Mouse (Mus musculus) heart, embryonic 15.5 days (tissue): Measurements from ENCODE around the gene Rpl6. TPM values are rescaled to one million over a fixed set of nuclear protein-coding genes. Genes with fewer than 3 reads are reported as not detected.
A peak's percentile ranks its signal among the peaks of the same experiment; 100 is the strongest.
"Not testable (repeated sequence)": the region's sequence is repeated elsewhere in the genome, so short reads cannot be mapped to it uniquely, and the experiment has no call there.

Experiments
- ATAC-seq: fragments of 200-750 bp; cut with Nextera tagmentation; replicated peaks from 2 replicates; pipeline ENCODE4 v1.8.0; 2017; ENCODE audit warnings: low read depth, moderate TSS enrichment; ENCODE audit not compliant: insufficient number of reproducible peaks, insufficient read depth, low FRiP score
- H3K27ac ChIP-seq: fragments of 300-500 bp; sonication (generic); 2 replicates; pipeline ENCODE4 v1.5.1; 2015; ENCODE audit warnings: mild to moderate bottlenecking, inconsistent platforms
- H3K27me3 ChIP-seq: fragments of 300-500 bp; sonication (generic); 2 replicates; pipeline ENCODE4 v1.6.1; 2015; ENCODE audit warnings: inconsistent platforms
- H3K36me3 ChIP-seq: fragments of 300-500 bp; sonication (generic); 2 replicates; pipeline ENCODE4 v1.6.1; 2015; ENCODE audit warnings: mild to moderate bottlenecking, inconsistent platforms
- H3K4me1 ChIP-seq: fragments of 300-500 bp; sonication (generic); replicated peaks from 2 replicates; pipeline ENCODE4 v1.6.1; 2015; ENCODE audit warnings: inconsistent platforms
- H3K4me2 ChIP-seq: fragments of 300-500 bp; sonication (generic); 2 replicates; pipeline ENCODE4 v1.6.1; 2015; ENCODE audit warnings: inconsistent platforms, mild to moderate bottlenecking, moderate library complexity
- H3K4me3 ChIP-seq: fragments of 300-500 bp; sonication (generic); 2 replicates; pipeline ENCODE4 v1.5.1; 2015; ENCODE audit warnings: mild to moderate bottlenecking, inconsistent platforms
- H3K9ac ChIP-seq: fragments of 300-500 bp; sonication (generic); 2 replicates; pipeline ENCODE4 v1.6.1; 2015; ENCODE audit warnings: mild to moderate bottlenecking, inconsistent platforms
- H3K9me3 ChIP-seq: fragments of 300-500 bp; sonication (generic); replicated peaks from 2 replicates; pipeline ENCODE4 v1.6.1; 2016; ENCODE audit warnings: inconsistent platforms
- WGBS: fragments of 180-500 bp; shearing (Covaris S2); methylation state at CpG from one replicate; pipeline ENCODE4 v1.1.7; 2015; ENCODE audit warnings: mixed read lengths; 5-methylcytosine and 5-hydroxymethylcytosine counted together
- polyA plus RNA-seq: library from polyadenylated mRNA; unstranded; fragments of >200 nt; fragmentation: Nextera tagmentation; extraction: Ambion mirVana; gene quantifications from 2 replicates; pipeline ENCODE4 v1.2.1, GENCODE M21; 2015

The Rpl6 gene
- polyA plus RNA-seq, 1 experiment from 2014 or later: 339 TPM

DNA sequence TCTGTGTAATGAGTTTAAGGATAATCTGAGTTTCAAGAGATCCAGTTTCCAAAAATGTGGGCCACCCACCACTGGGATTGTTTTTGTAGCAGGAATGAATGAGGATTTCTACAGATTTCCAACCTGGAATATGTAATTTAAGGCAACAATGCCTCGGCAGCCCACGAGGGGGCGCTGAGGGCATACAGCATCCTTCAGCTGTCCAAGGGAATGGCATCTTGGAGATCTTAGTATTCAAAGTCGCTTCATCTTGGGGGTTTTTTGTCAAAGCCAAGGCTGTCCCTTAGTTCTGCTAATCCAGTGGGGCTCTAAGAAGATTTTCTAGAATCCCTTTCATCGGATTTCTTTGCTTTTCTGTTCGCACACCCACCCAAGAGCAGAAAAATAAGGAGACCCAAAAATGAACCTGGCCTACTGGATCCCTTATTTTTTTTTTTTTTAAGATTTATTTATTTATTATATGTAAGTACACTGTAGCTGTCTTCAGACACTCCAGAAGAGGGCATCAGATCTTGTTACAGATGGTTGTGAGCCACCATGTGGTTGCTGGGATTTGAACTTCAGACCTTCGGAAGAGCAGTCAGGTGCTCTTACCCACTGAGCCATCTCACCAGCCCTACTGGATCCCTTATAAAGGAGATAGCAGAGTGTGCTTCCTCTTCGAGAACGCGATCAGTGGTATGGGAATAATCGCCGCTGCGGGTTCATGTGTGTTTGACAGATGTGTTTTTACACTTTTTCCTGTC lies 11.3 kb downstream of the Rpl6 start:
- no peak overlapping the region for H3K4me2 ChIP-seq
- no peak for ATAC-seq
- 0 out of 2 replicates have a peak, but pooled peaks cover 2% of the 10 kb centered on the region for H3K4me1 ChIP-seq
- 44% methylated on average over 13 of the region's 13 CpGs for WGBS
- H3K36me3 ChIP-seq: peaks cover 22% of the 10 kb centered on the region
- no peak overlapping the region for H3K4me3 ChIP-seq
- no peak overlapping the region for H3K27ac ChIP-seq
- H3K9me3 ChIP-seq: no peaks in the 10 kb centered on the region
- no peak overlapping the region for H3K9ac ChIP-seq
- H3K27me3 ChIP-seq: no peaks in the 10 kb centered on the region

DNA sequence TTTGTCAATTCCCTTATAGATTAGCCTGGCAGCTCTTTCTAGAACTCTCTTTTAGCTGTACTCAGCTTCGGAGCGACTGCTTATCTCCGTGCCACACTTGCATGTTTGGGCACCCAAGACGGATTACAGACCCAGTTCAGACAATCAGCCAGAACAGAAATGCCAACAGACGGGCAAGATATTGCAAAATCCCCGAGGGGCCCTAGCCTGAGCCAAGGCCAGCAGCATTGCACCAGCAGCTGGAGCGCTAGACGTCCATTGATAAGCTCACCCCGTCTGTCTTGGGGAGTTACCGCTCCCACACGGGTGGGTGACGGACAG lies 11.8 kb downstream of the Rpl6 start:
- ATAC-seq: no peak
- Histone ChIP-seq H3K9me3 (no peaks in the 10 kb centered on the region), H3K36me3 (peaks cover 18% of the 10 kb centered on the region), H3K9ac (0 out of 2 replicates have a peak overlapping the region, but pooled peaks have one; percentile 16), H3K27ac (no peak overlapping the region), H3K4me3 (no peak overlapping the region), H3K4me1 (peaks cover 3% of the 10 kb centered on the region), H3K4me2 (no peak overlapping the region), H3K27me3 (no peaks in the 10 kb centered on the region)
- 47% methylated on average over 12 of the region's 12 CpGs for WGBS

DNA sequence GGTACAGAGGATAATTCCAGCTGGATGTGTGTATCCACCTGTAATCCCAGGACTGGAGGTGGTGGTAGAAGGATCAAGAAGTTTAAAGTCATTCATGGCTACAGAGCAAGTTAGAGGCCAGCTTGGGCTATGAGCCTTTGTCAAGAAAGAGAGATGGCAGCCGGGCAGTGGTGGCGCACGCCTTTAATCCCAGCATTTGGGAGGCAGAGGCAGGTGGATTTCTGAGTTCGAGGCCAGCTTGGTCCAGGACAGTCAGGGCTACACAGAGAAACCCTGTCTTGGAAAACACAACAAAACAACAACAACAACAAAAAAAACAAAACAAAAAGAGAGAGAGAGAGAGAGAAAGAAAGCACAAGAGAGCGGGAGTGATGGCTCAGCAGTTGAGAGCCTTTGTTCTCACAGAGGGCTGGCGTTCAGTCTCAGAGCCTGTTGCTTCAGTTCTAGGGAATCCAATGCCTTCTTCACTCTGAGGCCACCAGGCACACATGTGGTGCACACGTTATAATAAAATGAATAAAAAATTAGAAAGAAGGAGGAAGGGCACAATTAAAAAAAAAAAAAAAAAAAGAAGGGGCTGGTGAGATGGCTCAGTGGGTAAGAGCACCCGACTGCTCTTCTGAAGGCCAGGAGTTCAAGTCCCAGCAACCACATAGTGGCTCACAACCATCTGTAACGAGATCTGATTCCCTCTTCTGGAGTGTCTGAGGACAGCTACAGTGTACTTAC lies 12.5 kb downstream of the Rpl6 start:
- not testable (repeated sequence) for H3K9me3 ChIP-seq, ATAC-seq, H3K4me1 ChIP-seq, H3K27me3 ChIP-seq, H3K4me2 ChIP-seq, H3K9ac ChIP-seq, H3K4me3 ChIP-seq, H3K27ac ChIP-seq
- 86% methylated on average over 9 of the region's 9 CpGs for WGBS
- peaks cover 13% of the 10 kb centered on the region for H3K36me3 ChIP-seq

DNA sequence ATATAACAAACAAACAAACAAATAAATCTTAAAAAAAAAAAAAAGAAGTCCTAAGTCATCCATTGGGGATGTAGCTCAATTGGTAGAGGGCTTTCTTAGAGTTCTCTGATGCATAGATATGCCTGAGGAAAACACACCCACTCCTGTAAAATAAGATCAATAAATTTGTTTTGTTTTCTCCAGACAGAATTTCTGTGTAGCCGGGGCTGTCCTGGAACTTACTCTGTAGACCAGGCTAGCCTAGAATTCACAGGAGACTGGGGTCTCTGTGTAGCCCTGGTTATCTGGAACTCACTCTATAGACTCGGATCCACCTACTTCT lies 13.0 kb downstream of the Rpl6 start:
- Histone ChIP-seq H3K4me3 (no peak overlapping the region), H3K27ac (no peak overlapping the region), H3K4me2 (no peak overlapping the region), H3K36me3 (peaks cover 8% of the 10 kb centered on the region), H3K4me1 (peaks cover 11% of the 10 kb centered on the region), H3K9me3 (no peaks in the 10 kb centered on the region), H3K9ac (no peak overlapping the region), H3K27me3 (no peaks in the 10 kb centered on the region)
- WGBS: 83% methylated on average over 2 of the region's 2 CpGs
- no peak for ATAC-seq

DNA sequence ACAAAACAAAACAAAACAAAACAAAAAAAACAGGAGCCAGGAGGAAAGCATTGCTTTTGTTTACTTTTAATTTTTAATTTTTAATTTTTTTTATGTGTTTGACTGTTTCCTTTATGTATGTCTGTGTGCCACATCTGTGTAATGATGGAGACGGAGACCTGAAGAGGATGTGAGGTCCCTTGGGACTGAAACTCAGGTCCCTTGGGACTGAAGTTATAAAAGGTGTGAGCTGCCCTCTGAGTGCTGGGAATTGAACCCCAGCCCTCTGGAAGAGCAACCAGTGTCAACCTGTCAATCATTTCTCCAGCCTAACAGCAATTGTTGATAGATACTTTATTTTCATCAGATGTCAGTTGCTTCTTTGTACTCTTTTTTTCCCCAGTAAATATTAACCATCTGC lies 14.9 kb downstream of the Rpl6 start:
- no peaks in the 10 kb centered on the region for H3K27me3 ChIP-seq
- whole genome bisulfite sequencing: 83% methylated on average over 1 of the region's 1 CpGs

DNA sequence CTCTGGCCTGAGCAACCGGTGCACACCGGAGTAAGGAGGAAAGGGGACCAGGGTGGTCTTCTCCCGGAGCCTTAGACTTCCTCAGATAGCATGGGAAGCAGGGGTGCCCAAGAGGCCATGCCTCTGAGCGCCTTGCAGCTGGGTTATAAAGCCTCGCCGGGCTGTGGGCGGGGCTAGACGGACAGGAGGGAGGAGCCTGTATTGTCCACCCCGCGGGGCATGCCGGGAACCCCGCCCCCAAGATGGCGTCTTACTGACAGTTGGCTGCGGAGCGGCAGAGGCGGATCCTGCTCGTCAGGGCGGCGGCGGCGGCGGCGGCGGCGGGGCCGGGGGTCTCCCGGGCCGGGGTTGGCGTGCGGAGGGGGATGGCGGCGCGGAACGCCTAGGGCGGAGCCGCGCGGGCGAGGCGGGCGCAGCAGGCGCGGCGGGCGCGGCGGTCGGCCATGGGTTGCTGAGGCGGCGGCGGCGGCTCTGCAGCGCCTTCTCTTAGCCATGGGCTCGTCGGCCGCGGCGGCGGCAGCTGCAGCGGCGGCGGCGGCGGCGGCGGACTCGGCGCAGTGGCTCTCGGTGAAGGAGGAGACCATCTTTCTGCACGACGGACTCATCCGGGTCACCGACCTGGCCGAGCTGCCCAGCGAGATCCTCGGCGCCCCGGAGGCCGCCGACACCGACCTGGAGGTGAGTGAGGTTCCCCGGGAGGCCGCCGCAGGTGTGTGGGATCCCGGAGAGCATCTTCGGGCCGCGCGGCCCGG lies 15.9 kb downstream of the Rpl6 start, which contains the start of gene Hectd4:
Hectd4 (plus strand) TSS at position 240 of the 752 bp plus-strand sequence.
- Histone ChIP-seq H3K27me3 (no peaks in the 10 kb centered on the region), H3K9me3 (no peaks in the 10 kb centered on the region), H3K4me3 (peak within 1 kb of the TSS; percentile 92), H3K4me2 (peak within 1 kb of the TSS; percentile 78), H3K27ac (peak within 1 kb of the TSS; percentile 87), H3K4me1 (peaks cover 11% of the 10 kb centered on the region), H3K9ac (peak within 1 kb of the TSS; percentile 92), H3K36me3 (no peaks in the 10 kb centered on the region)
- peak; percentile 91 for ATAC-seq
- WGBS: under 1% methylated on average over 68 of the region's 90 CpGs

More for the DNA sequence above, 14.9 kb downstream of the Rpl6 start:
- Histone ChIP-seq H3K9me3 (no peaks in the 10 kb centered on the region), H3K4me1 (peaks cover 11% of the 10 kb centered on the region), H3K27ac (no peak overlapping the region), H3K4me3 (no peak overlapping the region), H3K9ac (no peak overlapping the region), H3K4me2 (no peak overlapping the region), H3K36me3 (no peaks in the 10 kb centered on the region)
- ATAC-seq: no peak

DNA sequence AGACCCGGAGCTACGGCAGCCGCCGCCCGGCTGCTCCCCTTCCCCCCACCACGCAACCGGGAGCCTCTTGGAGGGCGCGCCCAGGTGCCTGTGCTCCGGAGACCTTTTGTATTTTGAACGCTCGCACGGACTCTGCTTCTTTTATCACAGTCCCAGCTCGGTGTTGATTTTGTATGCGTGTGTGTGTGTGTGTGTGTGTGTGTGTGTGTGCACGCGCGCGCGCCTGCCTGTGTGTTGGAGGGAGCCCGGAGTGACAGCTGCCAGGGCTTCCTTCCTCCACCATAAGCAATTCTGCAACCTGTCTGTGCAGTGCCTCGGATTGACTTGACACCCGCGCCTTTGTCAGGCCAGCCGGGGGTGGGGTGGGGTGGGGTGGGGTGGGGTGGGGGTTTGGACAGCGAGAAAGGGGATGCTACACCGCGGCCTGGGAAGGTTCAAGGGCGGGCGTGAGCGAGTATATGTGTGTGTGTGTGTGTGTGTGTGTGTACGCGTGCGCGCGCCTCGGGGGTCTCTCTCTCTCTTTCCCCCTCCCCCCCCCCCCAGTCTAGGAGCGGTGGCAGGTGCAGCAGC lies 16.5 kb downstream of the Rpl6 start:
- WGBS: under 1% methylated on average over 28 of the region's 38 CpGs
- ATAC-seq: peak; percentile 40
- Histone ChIP-seq H3K27ac (peak overlapping the region; percentile 87), H3K9ac (peak overlapping the region; percentile 92), H3K9me3 (no peaks in the 10 kb centered on the region), H3K4me1 (peaks cover 12% of the 10 kb centered on the region), H3K4me3 (peak overlapping the region; percentile 92), H3K36me3 (no peaks in the 10 kb centered on the region), H3K4me2 (peak overlapping the region; percentile 78), H3K27me3 (no peaks in the 10 kb centered on the region)

DNA sequence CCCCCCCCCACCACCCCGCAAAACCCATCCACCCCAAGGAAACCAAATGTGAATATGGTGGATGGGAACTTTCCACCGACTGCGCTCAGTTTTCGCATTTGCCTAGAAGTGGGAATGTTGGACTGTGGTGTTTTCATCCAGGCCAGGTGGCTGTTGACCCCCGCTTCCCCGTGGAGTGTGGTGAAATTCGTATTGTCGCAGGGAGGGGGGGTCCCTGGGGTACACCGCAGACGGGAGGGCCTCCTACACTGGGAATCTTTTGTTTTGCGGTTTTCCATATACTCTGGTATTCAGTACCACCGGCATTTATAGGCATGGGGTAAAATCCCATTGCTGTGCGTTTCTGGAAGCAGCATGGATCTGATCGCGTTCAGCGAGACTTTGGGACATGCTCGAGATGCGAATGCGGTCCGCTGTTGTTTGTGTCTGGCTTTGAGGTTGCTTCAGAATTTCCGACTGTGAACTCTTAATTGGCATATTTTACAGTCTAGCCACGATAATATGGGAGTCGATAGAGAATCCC lies 17.1 kb downstream of the Rpl6 start:
- Histone ChIP-seq H3K27ac (no peak overlapping the region), H3K4me1 (peaks cover 17% of the 10 kb centered on the region), H3K27me3 (no peaks in the 10 kb centered on the region), H3K36me3 (no peaks in the 10 kb centered on the region), H3K4me2 (peak overlapping the region; percentile 78), H3K9ac (peak overlapping the region; percentile 92), H3K9me3 (no peaks in the 10 kb centered on the region), H3K4me3 (peak overlapping the region; percentile 92)
- WGBS: 24% methylated on average over 23 of the region's 23 CpGs
- ATAC-seq: no peak

DNA sequence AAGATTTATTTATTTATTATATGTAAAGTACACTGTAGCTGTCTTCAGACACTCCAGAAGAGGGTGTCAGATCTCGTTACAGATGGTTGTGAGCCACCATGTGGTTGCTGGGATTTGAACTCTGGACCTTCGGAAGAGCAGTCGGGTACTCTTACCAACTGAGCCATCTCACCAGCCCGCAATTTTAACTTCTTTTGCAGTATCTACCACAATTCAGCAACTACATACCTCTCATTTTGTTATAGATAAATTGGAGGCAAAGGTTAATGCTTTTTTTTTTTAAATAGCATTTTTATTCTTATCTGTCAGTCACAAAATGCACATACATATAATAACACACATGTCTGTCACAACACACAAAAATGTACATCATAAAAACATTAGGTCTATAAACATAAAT lies 19.7 kb downstream of the Rpl6 start:
- H3K27ac ChIP-seq, H3K9ac ChIP-seq, ATAC-seq, H3K36me3 ChIP-seq, H3K4me2 ChIP-seq, H3K27me3 ChIP-seq, H3K4me3 ChIP-seq, H3K9me3 ChIP-seq: not testable (repeated sequence)
- 93% methylated on average over 4 of the region's 4 CpGs for WGBS
- peaks cover 21% of the 10 kb centered on the region for H3K4me1 ChIP-seq

DNA sequence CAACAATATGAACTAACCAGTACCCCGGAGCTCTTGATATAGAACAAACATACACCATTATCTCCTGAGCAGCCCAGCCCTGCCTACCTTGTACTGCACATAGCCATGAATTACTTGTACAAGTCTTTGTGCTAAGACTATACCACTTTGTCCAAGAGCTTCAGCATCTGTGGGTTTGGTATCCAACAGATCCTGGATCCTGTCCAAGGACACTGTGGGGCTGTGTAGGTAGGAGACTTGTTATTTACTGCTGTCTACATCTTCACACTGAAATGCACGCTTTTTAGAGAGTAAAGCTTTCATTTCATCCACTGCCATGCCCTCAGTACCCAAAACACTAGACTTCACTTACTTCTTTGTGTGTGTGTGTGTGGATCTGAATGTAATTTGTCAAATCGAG lies 20.6 kb downstream of the Rpl6 start:
- H3K36me3 ChIP-seq: no peaks in the 10 kb centered on the region
- peaks cover 20% of the 10 kb centered on the region for H3K4me1 ChIP-seq
- H3K9me3 ChIP-seq: no peaks in the 10 kb centered on the region
- H3K4me2 ChIP-seq: no peak overlapping the region
- no peak overlapping the region for H3K4me3 ChIP-seq
- no peak for ATAC-seq
- no peak overlapping the region for H3K9ac ChIP-seq
- H3K27me3 ChIP-seq: no peaks in the 10 kb centered on the region
- WGBS: 80% methylated on average over 3 of the region's 3 CpGs
- H3K27ac ChIP-seq: no peak overlapping the region

DNA sequence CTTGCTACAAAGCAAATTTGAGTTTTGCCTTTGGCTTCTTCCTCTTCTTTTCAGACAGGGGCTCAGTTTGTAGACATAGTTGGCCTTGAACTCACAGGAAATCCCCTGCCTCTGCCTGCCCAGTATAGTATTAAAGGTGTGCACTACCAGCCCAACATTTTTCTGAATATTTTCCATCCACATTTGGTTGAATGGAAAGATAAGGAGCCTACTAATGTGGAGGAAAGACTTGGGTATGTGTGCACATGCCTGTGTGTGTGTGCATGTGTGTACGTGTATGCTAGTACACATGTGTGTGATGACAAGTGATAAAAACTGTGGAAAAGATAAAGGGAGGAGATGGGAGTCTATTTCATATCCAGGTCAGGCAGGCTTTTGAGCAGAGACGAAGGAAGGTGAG lies 21.6 kb downstream of the Rpl6 start:
- Histone ChIP-seq H3K4me3 (no peak overlapping the region), H3K27ac (no peak overlapping the region), H3K9ac (no peak overlapping the region), H3K27me3 (no peaks in the 10 kb centered on the region), H3K36me3 (no peaks in the 10 kb centered on the region), H3K4me1 (peaks cover 19% of the 10 kb centered on the region), H3K9me3 (no peaks in the 10 kb centered on the region), H3K4me2 (no peak overlapping the region)
- ATAC-seq: no peak
- 72% methylated on average over 2 of the region's 2 CpGs for WGBS
